ENCODE assay signal across 8 mouse cellular contexts in the genomic region with DNA sequence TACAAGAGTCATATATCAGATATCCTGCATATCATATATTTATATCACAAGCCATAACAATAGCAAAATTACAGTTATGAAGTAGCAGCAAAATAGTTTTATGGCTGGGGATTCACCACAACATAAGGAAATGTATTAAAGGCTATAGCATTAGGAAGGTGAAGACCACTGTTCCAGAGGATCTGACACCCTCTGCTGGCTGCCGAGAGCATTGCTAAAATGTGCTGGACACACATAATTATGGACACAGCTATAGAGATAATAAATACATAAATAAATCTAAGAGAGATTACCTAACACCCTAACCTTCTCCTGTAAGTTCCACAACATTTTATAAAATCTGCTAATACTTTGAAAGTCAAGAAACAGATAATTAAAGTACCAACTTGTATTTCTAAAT.
DNase-seq lines count a peak whose midpoint lies in the region; ATAC-seq and TF ChIP-seq lines count a peak whose summit lies in the region.

No protein-coding gene starts in this region.

- H3K27me3 ChIP-seq in forebrain, embryonic 11.5 days (ENCODE audit: control insufficient read depth, insufficient read depth, low read length) = no peaks in the 10 kb centered on the region
- no peaks in the 10 kb centered on the region for H3K27me3 ChIP-seq in forebrain, embryonic 13.5 days
- H3K27me3 ChIP-seq in embryonic facial prominence, embryonic 10.5 days (replicated peaks; ENCODE audit: low read depth, poor library complexity, severe bottlenecking) = no peaks in the 10 kb centered on the region
- no peaks in the 10 kb centered on the region for H3K27me3 ChIP-seq in hindbrain, embryonic 14.5 days (ENCODE audit: control insufficient read depth, insufficient read depth, low read length)

- no peaks in the 10 kb centered on the region for H3K36me3 ChIP-seq in forebrain, embryonic 11.5 days (ENCODE audit: control insufficient read depth, insufficient read depth, low read length)
- no peaks in the 10 kb centered on the region for H3K36me3 ChIP-seq in forebrain, embryonic 13.5 days (ENCODE audit: poor library complexity, severe bottlenecking)
- H3K36me3 ChIP-seq in ES-E14 (ENCODE audit: control insufficient read depth, insufficient read depth, low read length, poor library complexity, severe bottlenecking) = no peaks in the 10 kb centered on the region
- H3K36me3 ChIP-seq in embryonic facial prominence, embryonic 10.5 days (replicated peaks) = no peaks in the 10 kb centered on the region
- H3K36me3 ChIP-seq in hindbrain, embryonic 14.5 days (replicated peaks; ENCODE audit: control insufficient read depth, insufficient read depth) = no peaks in the 10 kb centered on the region

- in situ Hi-C loops in ES-E14 (cut with MboI; ENCODE audit: low sequenced_read_pairs in 2 of 2, unreplicated experiment in 2 of 2) = loop anchor here in 1 of 2 experiments (10.0 kb wide), 1 partner anchor 187 kb away; no protein-coding TSS in a partner anchor

- WGBS in forebrain, embryonic 11.5 days = 29% methylated on average over 1 of the region's 1 CpGs
- WGBS in forebrain, embryonic 13.5 days = 31% methylated on average over 1 of the region's 1 CpGs
- whole genome bisulfite sequencing in embryonic facial prominence, embryonic 10.5 days = 31% methylated on average over 1 of the region's 1 CpGs
- 20% methylated on average over 1 of the region's 1 CpGs for WGBS in hindbrain, embryonic 14.5 days

- H3K4me2 ChIP-seq in forebrain, embryonic 11.5 days (ENCODE audit: low read depth, low read length, severe bottlenecking) = no peak overlapping the region
- no peak overlapping the region for H3K4me2 ChIP-seq in forebrain, embryonic 13.5 days
- H3K4me2 ChIP-seq in hindbrain, embryonic 14.5 days (replicated peaks) = no peak overlapping the region

- peak; percentile 62 for DNase-seq in forebrain, embryonic 11.5 days (ENCODE audit: low spot score)
- DNase-seq in ES-E14 (ENCODE audit: low read depth, low spot score) = no peak
- DNase-seq in embryonic facial prominence, embryonic 10.5 days (ENCODE audit: low spot score) = peak; percentile 63
- peak; percentile 72 for DNase-seq in hindbrain, embryonic 14.5 days (ENCODE audit: low spot score)
- DNase-seq in left cerebral cortex, adult 18-20 months (ENCODE audit: low spot score in 2 of 2) = peak; percentile 68 to 71
- peak; percentile 32 for DNase-seq in thymus, postnatal 25 days

- H3K9ac ChIP-seq in forebrain, embryonic 11.5 days (ENCODE audit: low read length) = no peak overlapping the region
- H3K9ac ChIP-seq in forebrain, embryonic 13.5 days = no peak overlapping the region
- H3K9ac ChIP-seq in ES-E14 (ENCODE audit: insufficient read depth, low read depth, low read length, poor library complexity, severe bottlenecking) = no peak overlapping the region
- H3K9ac ChIP-seq in hindbrain, embryonic 14.5 days = no peak overlapping the region

- no peaks in the 10 kb centered on the region for H3K9me3 ChIP-seq in forebrain, embryonic 11.5 days (ENCODE audit: control insufficient read depth, low read length)
- no peaks in the 10 kb centered on the region for H3K9me3 ChIP-seq in forebrain, embryonic 13.5 days (replicated peaks)
- no peaks in the 10 kb centered on the region for H3K9me3 ChIP-seq in ES-E14 (ENCODE audit: control insufficient read depth, insufficient read depth, low read depth, low read length)
- no peaks in the 10 kb centered on the region for H3K9me3 ChIP-seq in embryonic facial prominence, embryonic 10.5 days
- no peaks in the 10 kb centered on the region for H3K9me3 ChIP-seq in hindbrain, embryonic 14.5 days (ENCODE audit: control insufficient read depth, low read length)

- peak; percentile 53; the same call in 1 of the 2 replicates for ATAC-seq in forebrain, embryonic 11.5 days (replicated peaks; ENCODE audit: low FRiP score)
- no peak for ATAC-seq in forebrain, embryonic 13.5 days
- no peak for ATAC-seq in hindbrain, embryonic 14.5 days (ENCODE audit: low FRiP score)
- ATAC-seq in megakaryocyte-erythroid progenitor cell, adult 5-6 weeks (replicated peaks; ENCODE audit: low FRiP score, low TSS enrichment, poor library complexity, severe bottlenecking) = peak; percentile 85

- no peak overlapping the region for H3K4me3 ChIP-seq in forebrain, embryonic 11.5 days (ENCODE audit: low read depth, low read length)
- no peak overlapping the region for H3K4me3 ChIP-seq in forebrain, embryonic 13.5 days
- no peak overlapping the region for H3K4me3 ChIP-seq in ES-E14 (ENCODE audit: insufficient read depth in 1 of 2, low read depth in 1 of 2, low read length in 2 of 2, poor library complexity in 1 of 2, severe bottlenecking in 1 of 2)
- no peak overlapping the region for H3K4me3 ChIP-seq in embryonic facial prominence, embryonic 10.5 days
- H3K4me3 ChIP-seq in hindbrain, embryonic 14.5 days (replicated peaks; ENCODE audit: low read length) = no peak overlapping the region

- no peak overlapping the region for H3K27ac ChIP-seq in forebrain, embryonic 11.5 days (ENCODE audit: low read depth, low read length)
- no peak overlapping the region for H3K27ac ChIP-seq in forebrain, embryonic 13.5 days
- no peak overlapping the region for H3K27ac ChIP-seq in ES-E14 (ENCODE audit: insufficient read depth, low read depth, low read length, poor library complexity, severe bottlenecking)
- no peak overlapping the region for H3K27ac ChIP-seq in embryonic facial prominence, embryonic 10.5 days (replicated peaks)
- H3K27ac ChIP-seq in hindbrain, embryonic 14.5 days = no peak overlapping the region

- no peaks in the 10 kb centered on the region for H3K4me1 ChIP-seq in forebrain, embryonic 11.5 days (replicated peaks; ENCODE audit: control insufficient read depth, insufficient read depth, low read length)
- H3K4me1 ChIP-seq in forebrain, embryonic 13.5 days = no peaks in the 10 kb centered on the region
- no peaks in the 10 kb centered on the region for H3K4me1 ChIP-seq in ES-E14 (ENCODE audit: control insufficient read depth in 2 of 2, insufficient read depth in 2 of 2, low read length in 2 of 2, poor library complexity in 1 of 2)
- no peaks in the 10 kb centered on the region for H3K4me1 ChIP-seq in embryonic facial prominence, embryonic 10.5 days
- no peaks in the 10 kb centered on the region for H3K4me1 ChIP-seq in hindbrain, embryonic 14.5 days (replicated peaks; ENCODE audit: control insufficient read depth, insufficient read depth, low read length)

TF ChIP-seq in ES-E14, 5 proteins besides CTCF, POLR2A, EP300 and RAD21:
- TF ChIP-seq ZC3H11A (IDR thresholded peaks at IDR 0.05; ENCODE audit: borderline replicate concordance, low read depth, low read length) (0 out of 2 replicates have a peak, but pooled peaks have one; percentile 13), CHD2 (IDR thresholded peaks at IDR 0.05; ENCODE audit: low read depth, low read length) (no peak)

Comparison
In these comparisons a context has a peak if more than half of its experiments do, and no peak if none do; other contexts are left out.
1. ATAC-seq: peak in forebrain, embryonic 11.5 days (single experiment) and megakaryocyte-erythroid progenitor cell, adult 5-6 weeks (single experiment); none in forebrain, embryonic 13.5 days (single experiment) and hindbrain, embryonic 14.5 days (single experiment).